Mouse (Mus musculus): ENCODE results near the gene Znrd1.

The Znrd1 gene

DNA sequence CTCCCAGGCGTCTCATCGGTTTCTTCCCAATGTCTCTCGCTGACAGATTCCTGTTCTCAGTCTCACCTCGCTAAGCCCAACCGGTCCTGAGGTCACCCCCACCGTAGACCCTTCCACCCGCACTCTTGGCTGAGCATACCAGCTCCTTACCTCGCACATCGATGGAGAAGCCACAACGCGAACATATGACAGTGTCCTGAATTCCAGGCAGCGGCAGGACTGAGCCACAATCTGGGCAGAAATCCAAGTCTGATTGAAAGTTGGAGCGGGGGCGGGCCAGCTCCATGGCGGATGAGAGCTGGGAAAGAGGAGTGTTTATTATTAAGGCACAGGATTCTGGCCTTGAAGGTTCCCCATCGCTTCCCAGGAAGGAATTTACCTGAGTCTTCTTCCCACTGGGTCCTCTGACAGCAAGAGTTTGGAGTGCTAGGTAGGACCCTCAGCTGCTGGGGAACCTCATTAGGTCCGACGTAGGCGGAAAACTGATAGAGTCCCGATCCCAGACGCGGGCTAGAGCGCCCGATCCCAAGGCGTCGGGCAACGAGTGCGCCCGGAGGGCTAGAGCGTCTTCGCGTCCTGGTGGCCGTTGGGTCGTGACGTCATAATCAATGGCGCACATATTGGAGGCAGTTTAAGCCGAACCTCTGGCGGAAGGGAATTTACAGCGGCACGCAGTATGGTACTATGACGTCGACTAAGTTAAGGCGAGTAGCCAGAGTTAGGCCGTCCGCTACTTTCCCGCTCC is at the start of gene Znrd1, which contains the start of gene Znrd1as:
Gene Znrd1 (minus strand): TSS at position 561 of the 745 bp plus-strand sequence.
Gene Znrd1as (plus strand): TSS at position 594 of the 745 bp plus-strand sequence.
- ChIA-PET POLR2A (interaction anchor here (0.6 to 6.0 kb wide), 50 partner anchors 9 to 244 kb away, joined by 3 to 48 read pairs (median 4); partner anchors contain the start of genes 2410137M14Rik (in 3 of the 4), H2-M5 (in 3 of the 4), Rnf39 (in 2 of the 4) and Gabbr1 (in 1 of the 4)), CTCF (interaction anchor here in 3 of 4 experiments (0.9 to 1.3 kb wide), 4 partner anchors 11 to 246 kb away, joined by 3 read pairs; no protein-coding TSS in a partner anchor)

DNA sequence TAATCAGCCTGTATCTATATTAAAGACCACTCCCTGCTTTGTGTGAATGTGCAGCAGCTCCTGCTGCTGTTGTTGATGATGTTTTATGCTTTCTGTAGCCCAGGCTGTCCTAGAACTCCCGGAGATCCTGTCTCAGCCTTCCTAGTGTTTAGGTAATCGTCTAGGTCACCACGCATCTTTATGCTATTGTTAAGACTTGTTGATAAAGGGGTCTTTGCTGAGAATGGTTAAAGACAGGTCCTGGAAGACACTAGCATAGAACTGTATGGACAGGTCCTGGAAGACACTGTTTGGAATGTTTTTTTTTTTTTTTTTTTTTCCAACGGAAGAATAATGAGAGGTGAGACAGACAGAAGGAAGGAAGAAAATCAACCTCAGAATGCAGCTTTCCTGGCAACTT is 45.0 kb upstream of the Znrd1 start:
- ChIA-PET POLR2A (interaction anchor here (0.6 to 32.1 kb wide), 46 partner anchors 4 to 1182 kb away, joined by 3 to 469 read pairs (median 11); partner anchors contain the start of genes 2410137M14Rik (in 2 of the 4), Gabbr1 (in 2 of the 4), H2-M5 (in 2 of the 4) and Trim26 (in 2 of the 4)), CTCF (interaction anchor here in 2 of 4 experiments (0.5 to 1.2 kb wide), 4 partner anchors 14 to 167 kb away, joined by 3 read pairs; partner anchors contain the start of gene H2-M5 (in 1 of the 2))

DNA sequence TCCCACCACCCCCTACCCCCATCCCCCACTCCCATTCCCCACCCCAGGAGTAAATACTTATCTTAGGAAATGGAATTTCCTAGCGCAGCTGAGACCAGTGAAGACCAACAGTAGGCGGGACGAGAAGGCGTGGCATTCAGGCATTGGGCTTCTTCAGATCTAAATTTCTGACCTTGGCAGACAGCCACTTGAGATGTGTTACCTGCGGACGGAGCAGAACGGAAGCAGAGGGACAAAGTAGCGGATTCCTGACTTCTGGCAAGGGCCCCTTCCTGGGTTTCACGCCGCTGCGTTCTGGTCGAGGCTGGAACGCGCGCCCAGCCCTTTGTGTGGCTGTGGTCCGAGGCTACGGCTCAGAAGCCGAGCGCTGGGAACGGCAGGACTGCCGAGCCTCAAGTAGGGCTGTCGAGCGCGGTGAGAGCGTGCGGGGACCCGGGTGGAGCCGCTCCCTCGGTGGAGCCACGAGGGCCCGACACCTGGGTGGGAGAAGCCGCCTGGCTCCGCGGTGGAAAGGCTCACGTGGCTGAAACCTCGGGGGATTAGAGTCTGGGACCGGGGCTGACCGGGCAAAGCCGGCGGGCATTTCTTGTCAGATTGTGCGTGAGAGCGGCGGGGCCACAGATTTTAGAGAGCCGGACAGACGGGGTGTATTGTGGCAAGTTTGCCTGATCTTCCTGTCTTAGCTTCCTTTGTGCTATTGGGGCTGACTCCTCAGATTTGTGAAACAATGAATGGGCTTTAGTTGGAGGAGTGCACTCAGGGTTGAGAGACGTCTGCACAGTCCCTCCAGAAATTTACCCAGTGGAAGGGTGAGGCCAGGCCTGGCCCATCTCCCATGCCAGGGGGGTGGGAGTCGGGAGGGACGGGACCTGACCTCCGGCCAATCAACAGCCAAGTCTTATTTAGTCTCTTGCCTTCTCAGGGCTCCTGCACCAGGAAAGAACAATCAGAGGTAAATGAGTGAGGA is 44.3 kb upstream of the Znrd1 start:
- CTCF ChIA-PET, result interaction anchor here (0.6 to 1.2 kb wide), 5 partner anchors 32 to 167 kb away, joined by 3 to 4 read pairs (median 3); partner anchors contain the start of gene Gabbr1 (in 2 of the 4)
- POLR2A ChIA-PET, result interaction anchor here (0.6 to 32.1 kb wide), 84 partner anchors 3 to 1834 kb away, joined by 3 to 469 read pairs (median 6); partner anchors contain the start of genes Gabbr1 (in 3 of the 4), H2-M5 (in 3 of the 4), Trim26 (in 3 of the 4) and 2410137M14Rik (in 2 of the 4)

DNA sequence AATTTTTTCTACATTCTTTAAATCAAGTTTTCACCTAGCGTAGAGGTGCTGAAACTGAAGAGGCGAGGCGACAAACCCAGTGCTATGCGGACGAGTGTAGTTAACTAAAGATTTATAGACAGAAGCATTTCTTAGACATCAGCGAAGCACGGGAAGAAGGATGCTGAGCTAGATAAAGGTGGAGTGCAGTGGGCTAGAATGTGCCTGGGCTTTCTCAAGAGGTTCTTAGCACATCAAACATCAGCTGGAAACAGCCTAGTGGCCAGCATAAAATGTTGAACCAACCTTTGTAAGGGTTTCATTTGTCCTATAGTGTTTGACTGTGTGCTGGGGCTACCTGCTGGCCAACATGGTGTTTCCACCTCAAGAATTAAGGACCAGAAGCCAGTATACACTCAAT is 42.5 kb upstream of the Znrd1 start, which contains the start of gene Zfp57:
Gene Zfp57 (plus strand): TSS at position 301 of the 400 bp plus-strand sequence.
- CTCF ChIA-PET, result interaction anchor here in 2 of 4 experiments (0.6 to 1.3 kb wide), 5 partner anchors 21 to 1003 kb away, joined by 3 to 4 read pairs (median 3); no protein-coding TSS in a partner anchor
- POLR2A ChIA-PET, result interaction anchor here (0.6 to 32.1 kb wide), 30 partner anchors 9 to 718 kb away, joined by 3 to 469 read pairs (median 6); partner anchors contain the start of genes 2410137M14Rik (in 2 of the 4), Mog (in 2 of the 4), Gabbr1 (in 1 of the 4) and H2-M5 (in 1 of the 4)

DNA sequence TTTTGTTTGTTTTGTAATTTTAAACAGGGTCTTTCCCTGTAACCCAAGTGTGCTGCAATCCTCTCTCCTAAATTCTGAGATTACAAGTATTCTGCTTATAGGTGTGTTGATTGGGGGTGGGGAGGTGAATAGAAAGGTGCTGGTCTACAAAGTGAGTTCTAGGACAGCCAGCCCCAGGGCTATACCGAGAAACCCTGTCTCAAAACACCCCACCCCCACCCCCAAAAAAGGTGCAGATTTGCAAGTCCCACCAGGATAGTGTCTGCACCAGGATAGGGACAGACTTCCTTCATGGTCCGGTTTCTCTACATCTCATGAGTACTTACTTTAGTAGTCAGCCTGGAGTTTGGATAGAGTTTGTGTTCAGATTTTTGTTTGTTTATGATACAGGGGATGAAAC is 40.1 kb upstream of the Znrd1 start:
- ChIA-PET CTCF (interaction anchor here in 2 of 4 experiments (1.0 to 1.5 kb wide), 2 partner anchors 9 to 51 kb away, joined by 3 read pairs; no protein-coding TSS in a partner anchor), POLR2A (interaction anchor here (0.5 to 32.1 kb wide), 45 partner anchors 9 to 217 kb away, joined by 3 to 469 read pairs (median 11); partner anchors contain the start of genes 2410137M14Rik (in 3 of the 4), H2-M5 (in 3 of the 4), Znrd1 (in 3 of the 4) and Znrd1as (in 3 of the 4))

DNA sequence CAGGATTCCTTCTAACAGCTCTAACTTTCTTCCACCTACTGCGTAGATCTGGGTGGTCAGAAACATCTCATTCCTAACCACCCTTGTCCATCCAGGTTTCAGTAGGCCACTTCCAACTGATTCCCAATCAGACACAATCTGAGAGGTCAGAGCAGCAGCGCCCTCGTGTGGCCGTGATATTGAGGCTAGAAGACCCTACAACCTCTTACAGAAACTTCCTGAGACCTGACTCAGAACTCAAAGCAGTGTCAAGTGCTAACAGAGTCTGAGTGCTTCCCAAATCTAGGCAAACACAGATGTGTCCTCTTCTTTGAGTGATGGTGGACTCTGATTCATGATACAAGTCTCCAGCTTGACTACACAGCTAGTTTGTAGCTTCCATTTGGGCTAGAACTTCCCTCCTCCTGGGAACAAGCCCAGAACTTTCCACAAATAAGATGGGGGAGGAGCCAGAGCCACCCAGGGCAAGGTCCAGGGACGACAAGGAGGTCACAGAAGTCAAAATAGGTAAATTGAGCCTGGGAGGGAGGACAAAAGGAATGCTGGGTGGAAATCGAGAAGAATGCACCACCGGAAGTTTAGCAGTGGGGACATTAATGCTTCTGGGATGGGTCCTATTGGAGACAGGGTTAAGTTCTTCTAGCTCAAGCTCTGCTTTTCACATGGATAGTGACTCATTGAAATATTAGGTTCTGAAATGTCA is 38.8 kb upstream of the Znrd1 start:
- ChIA-PET CTCF (interaction anchor here in 3 of 4 experiments (0.7 to 1.5 kb wide), 11 partner anchors 10 to 1208 kb away, joined by 3 to 6 read pairs (median 3); partner anchors contain the start of genes Znrd1 (in 1 of the 3) and Znrd1as (in 1 of the 3)), POLR2A (interaction anchor here (0.5 to 32.1 kb wide), 81 partner anchors 8 to 1078 kb away, joined by 3 to 469 read pairs (median 5); partner anchors contain the start of genes 2410137M14Rik (in 4 of the 4), Gabbr1 (in 4 of the 4), H2-M5 (in 3 of the 4) and Mog (in 2 of the 4))

DNA sequence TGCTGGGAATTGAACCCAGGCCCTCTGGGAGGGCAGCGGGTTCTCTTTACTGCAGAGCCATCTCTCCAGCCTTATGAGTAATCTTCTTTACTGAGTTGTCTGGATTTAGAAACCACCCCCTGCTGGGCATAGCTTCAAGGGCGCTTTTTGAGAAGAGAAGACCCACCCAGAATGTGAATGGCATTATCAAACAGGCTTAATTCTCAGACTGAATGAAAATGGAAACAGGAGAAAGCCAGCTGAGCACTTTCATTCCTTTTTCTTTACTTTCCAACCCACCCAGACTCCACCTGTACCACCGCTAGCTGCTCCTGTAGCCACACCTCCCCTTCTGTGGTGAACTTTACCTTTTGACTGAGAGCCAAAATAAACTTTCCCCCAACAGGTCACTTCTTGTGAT is 37.1 kb upstream of the Znrd1 start:
- ChIA-PET POLR2A (interaction anchor here (0.7 to 32.1 kb wide), 44 partner anchors 8 to 88 kb away, joined by 3 to 469 read pairs (median 7); partner anchors contain the start of genes 2410137M14Rik (in 4 of the 4), Znrd1 (in 3 of the 4), Znrd1as (in 3 of the 4) and Gabbr1 (in 2 of the 4)), CTCF (interaction anchor here in 2 of 4 experiments (0.7 to 1.3 kb wide), 3 partner anchors 23 to 85 kb away, joined by 3 to 6 read pairs (median 4); no protein-coding TSS in a partner anchor)

DNA sequence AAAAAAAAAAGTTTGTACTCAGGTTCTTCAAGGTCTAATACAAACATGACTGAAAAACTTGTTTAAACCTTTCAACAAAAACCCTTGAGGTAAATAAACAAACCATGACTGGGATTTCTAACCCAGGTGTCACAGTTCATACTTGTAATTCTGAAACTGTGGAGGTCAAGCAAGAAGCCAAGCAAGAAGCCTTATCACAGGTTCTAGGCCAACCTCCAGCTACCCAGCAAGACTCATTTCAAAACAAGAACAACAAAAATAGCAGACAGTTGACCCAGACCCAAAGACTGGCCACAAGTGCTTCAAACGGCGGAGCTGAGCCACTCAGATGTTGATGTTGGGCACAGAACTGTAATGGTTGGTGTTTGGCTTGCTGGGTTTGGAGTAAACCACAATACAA is 36.2 kb upstream of the Znrd1 start:
- CTCF ChIA-PET, result interaction anchor here in 1 of 4 experiments (1.2 kb wide), 1 partner anchor 22 kb away, joined by 6 read pairs; no protein-coding TSS in a partner anchor
- POLR2A ChIA-PET, result interaction anchor here (0.5 to 32.1 kb wide), 29 partner anchors 8 to 159 kb away, joined by 3 to 469 read pairs (median 11); partner anchors contain the start of genes 2410137M14Rik (in 4 of the 4), H2-M5 (in 1 of the 4), Ppp1r11 (in 1 of the 4) and Znrd1 (in 1 of the 4)

DNA sequence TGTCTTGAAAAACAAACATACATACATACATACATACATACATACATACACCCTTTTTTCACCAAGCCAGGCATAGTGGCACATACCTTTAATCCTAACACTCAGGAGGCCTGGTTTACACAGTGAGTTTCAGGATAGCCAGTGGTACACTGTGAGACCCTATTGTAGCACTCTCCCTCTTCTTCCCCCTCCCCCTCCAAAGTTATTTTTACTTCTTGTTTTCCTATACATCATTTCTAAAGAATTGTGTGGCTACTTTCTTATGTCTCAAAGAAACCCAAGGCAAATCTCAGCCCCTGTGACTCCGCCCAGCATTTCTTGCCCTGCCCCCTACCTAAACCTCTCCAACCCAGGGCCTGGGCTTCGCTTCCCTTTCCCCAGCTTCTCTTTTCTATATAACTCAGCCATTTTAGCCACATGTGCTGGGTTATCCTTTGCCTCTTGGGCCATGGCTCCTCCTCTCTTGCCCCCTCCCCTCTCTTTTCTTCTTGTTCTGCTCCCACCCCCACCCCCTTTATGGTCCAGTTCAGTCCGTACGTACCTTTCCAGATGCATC is 35.5 kb upstream of the Znrd1 start:
- CTCF ChIA-PET, result interaction anchor here in 2 of 4 experiments (0.6 to 0.7 kb wide), 2 partner anchors 35 to 56 kb away, joined by 3 to 4 read pairs; no protein-coding TSS in a partner anchor
- POLR2A ChIA-PET, result interaction anchor here (0.5 to 32.1 kb wide), 31 partner anchors 8 to 90 kb away, joined by 3 to 469 read pairs (median 6); partner anchors contain the start of genes 2410137M14Rik (in 3 of the 4), H2-M5 (in 1 of the 4) and Ppp1r11 (in 1 of the 4)

DNA sequence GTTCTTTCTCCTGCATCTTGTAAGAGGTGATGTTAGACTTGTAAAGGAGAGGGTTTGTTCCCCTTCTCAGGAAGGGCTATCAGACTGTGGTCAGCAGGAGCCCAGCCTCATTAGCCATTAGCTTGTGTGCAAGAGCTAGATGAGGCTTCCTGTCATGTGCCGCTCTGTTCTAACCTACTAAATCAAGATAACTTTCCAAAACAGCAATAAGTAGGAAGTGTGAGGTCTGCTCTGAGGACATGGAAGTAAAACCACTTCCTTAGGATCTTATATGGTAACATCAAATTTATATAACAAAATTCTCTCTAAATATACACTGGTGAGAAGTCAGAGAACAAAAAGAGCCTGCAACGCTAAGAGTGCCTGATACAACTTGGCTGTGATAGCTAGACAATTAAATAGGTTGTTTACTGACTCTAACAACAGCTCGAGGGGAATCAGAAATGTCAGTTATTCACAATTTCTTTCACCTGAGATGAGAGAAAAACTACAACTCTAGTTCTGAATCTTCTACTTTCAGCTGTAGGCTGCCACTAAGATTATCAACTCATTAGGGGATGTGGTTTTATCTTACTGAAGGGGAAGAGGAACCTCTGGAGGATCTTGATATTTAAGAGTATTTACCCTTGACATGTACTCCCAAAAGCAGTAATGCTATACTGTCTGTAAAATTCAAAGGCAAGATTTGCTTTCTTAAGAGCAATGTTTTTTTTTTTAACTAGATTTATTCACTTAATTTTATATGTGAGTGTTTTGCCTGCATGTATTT is 34.2 kb upstream of the Znrd1 start:
- ChIA-PET POLR2A (interaction anchor here (0.7 to 32.1 kb wide), 26 partner anchors 8 to 213 kb away, joined by 3 to 469 read pairs (median 6); partner anchors contain the start of genes 2410137M14Rik (in 3 of the 4), H2-M5 (in 1 of the 4), Trim26 (in 1 of the 4) and Zfp57 (in 1 of the 4)), CTCF (interaction anchor here (0.6 to 1.2 kb wide), 6 partner anchors 9 to 1113 kb away, joined by 3 to 5 read pairs (median 3); partner anchors contain the start of genes 2410137M14Rik (in 1 of the 4) and Dhx16 (in 1 of the 4))

DNA sequence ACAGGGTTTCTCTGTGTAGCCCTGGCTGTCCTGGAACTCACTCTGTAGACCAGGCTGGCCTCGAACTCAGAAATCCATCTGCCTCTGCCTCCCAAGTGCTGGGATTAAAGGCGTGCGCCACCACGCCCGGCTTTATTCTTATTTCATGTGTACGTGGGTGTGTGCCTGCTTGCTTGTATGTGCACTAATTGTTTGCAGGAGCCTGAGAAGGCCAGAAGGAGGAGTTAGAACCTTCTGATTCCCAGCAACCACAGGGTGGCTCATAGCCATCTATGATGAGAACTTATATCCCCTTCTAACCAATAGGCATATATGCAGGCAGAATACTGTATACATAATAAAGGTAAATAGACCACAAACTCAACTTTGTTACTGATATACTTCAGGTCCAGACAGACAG is 32.3 kb upstream of the Znrd1 start:
- POLR2A ChIA-PET, result interaction anchor here in 2 of 4 experiments (0.9 to 32.1 kb wide), 16 partner anchors 6 to 56 kb away, joined by 3 to 469 read pairs (median 10); partner anchors contain the start of genes 2410137M14Rik (in 2 of the 2), H2-M5 (in 1 of the 2), Mog (in 1 of the 2) and Zfp57 (in 1 of the 2)
- CTCF ChIA-PET, result interaction anchor here in 1 of 4 experiments (1.1 kb wide), 1 partner anchor 76 kb away, joined by 5 read pairs; no protein-coding TSS in a partner anchor

DNA sequence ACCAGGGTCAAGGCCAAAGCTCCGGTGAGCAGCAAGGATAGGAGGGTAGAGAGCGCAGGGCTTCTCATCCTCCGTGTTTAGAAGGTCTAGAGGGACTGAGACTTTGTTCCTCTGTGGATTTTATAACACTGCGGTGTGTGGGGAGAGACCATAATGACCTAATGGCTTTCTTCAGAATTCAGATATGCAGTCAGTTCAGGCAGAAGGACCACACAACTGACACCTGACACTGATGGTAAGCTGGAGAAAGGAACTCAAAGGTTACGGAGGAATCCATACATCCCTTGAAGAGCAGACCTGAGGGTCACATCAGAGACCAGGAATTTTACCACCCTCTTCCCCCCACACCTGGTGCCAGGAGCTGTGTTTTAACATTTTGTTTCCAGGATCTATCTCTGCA is 31.1 kb upstream of the Znrd1 start, which contains the start of gene H2-M5:
Gene H2-M5 (minus strand): TSS at position 101 of the 400 bp plus-strand sequence.
- ChIA-PET CTCF (interaction anchor here in 3 of 4 experiments (0.6 to 1.1 kb wide), 5 partner anchors 14 to 96 kb away, joined by 3 to 5 read pairs (median 3); no protein-coding TSS in a partner anchor), POLR2A (interaction anchor here (0.5 to 10.9 kb wide), 40 partner anchors 8 to 94 kb away, joined by 3 to 469 read pairs (median 4); partner anchors contain the start of genes 2410137M14Rik (in 3 of the 4), Znrd1 (in 2 of the 4), Znrd1as (in 2 of the 4) and Mog (in 1 of the 4))

DNA sequence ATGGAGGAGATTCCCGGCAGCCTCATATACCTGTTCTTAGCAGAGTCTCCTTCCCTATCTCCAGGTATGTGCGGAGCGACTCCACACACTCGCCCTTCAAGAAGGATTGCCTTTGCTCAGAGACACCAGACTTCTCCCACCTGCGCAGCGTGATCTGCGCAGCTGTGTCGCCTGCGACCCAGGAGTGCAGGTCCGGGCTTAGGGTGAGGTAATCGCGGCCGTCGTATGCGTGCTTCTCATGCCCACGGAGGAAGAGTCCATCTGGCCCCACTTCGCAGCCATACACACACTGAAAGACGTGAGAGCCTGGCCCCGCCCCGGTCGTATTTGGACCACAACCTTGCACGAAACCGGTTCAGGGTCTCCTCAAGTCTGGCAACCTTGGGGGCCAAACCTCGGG is 30.1 kb upstream of the Znrd1 start:
- ChIA-PET CTCF (interaction anchor here in 2 of 4 experiments (0.5 to 1.0 kb wide), 2 partner anchors 55 to 96 kb away, joined by 3 to 6 read pairs; no protein-coding TSS in a partner anchor), POLR2A (interaction anchor here (0.5 to 10.9 kb wide), 35 partner anchors 8 to 908 kb away, joined by 3 to 469 read pairs (median 5); partner anchors contain the start of genes 2410137M14Rik (in 1 of the 4), Gabbr1 (in 1 of the 4), Ppp1r11 (in 1 of the 4) and Trim26 (in 1 of the 4))
